In the genomic region with DNA sequence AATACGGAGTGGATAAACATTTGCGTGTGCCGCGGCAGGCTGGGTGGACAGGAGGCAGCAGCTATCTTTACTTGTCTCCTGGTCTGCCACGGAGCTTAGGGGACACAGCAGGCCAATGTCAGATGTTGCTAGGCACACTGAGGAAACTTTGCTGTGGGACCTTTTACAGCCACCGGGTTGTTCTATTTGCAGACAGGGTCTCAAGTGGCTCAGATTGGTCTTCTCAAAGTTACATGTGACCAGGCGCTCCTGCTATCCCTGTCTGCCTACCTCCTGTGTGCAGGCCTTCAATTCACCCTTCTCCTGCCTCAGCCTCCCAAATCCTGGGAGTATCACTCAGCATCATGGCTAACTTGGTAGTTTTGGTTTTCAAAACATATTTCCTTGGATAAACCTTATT, we compare ENCODE assay signal across 19 mouse cellular contexts. TPM values are rescaled to one million over a fixed set of nuclear protein-coding genes. Genes with fewer than 3 reads are reported as not detected.
DNase-seq lines count a peak whose midpoint lies in the region; ATAC-seq lines count a peak whose summit lies in the region.
"Had no signal": no experiment of that assay in that cellular context is flagged by ENCODE, and none has a peak within 500 bp of the region (broad histone marks: within the 10 kb centered on the region; RNA-seq: fewer than 3 reads in every experiment).

No protein-coding gene starts in this region.

- H3K36me3 ChIP-seq in heart, embryonic 11.5 days (ENCODE audit: control insufficient read depth, insufficient read depth, low read length), result no peaks in the 10 kb centered on the region
- H3K36me3 ChIP-seq in heart, embryonic 15.5 days, result no peaks in the 10 kb centered on the region
- H3K36me3 ChIP-seq: embryonic facial prominence, embryonic 12.5 days; forebrain, embryonic 15.5 days; hindbrain, embryonic 15.5 days; kidney, embryonic 15.5 days had no signal

- H3K4me1 ChIP-seq in heart, embryonic 11.5 days (ENCODE audit: control insufficient read depth, insufficient read depth, low read length), result peaks cover 13% of the 10 kb centered on the region
- peaks cover 39% of the 10 kb centered on the region for H3K4me1 ChIP-seq in heart, embryonic 15.5 days (replicated peaks)

- no peak overlapping the region; the same call in 1 of the 2 replicates for H3K4me2 ChIP-seq in heart, embryonic 11.5 days
- no peak overlapping the region for H3K4me2 ChIP-seq in heart, embryonic 15.5 days
- H3K4me2 ChIP-seq: embryonic facial prominence, embryonic 12.5 days; forebrain, embryonic 15.5 days; hindbrain, embryonic 15.5 days; kidney, embryonic 15.5 days had no signal

- 47% methylated on average over 7 of the region's 7 CpGs for WGBS in heart, embryonic 11.5 days (ENCODE audit: insufficient replicate concordance)
- 42% methylated on average over 7 of the region's 7 CpGs for WGBS in heart, embryonic 15.5 days

- peak; percentile 32 for DNase-seq in gastrocnemius, adult 18-20 months (ENCODE audit: low spot score)
- no peak for DNase-seq in gastrocnemius, postnatal 25 days
- DNase-seq in heart, postnatal 4 days, result no peak
- no peak for DNase-seq in heart, adult 8-10 months (ENCODE audit: low spot score)
- DNase-seq in kidney, postnatal 4 days, result no peak
- DNase-seq: adrenal gland, postnatal 10 days; B cell, adult 2 months; cerebellum, adult 11-12 months; cerebellum, adult 9-10 months; cerebellum, postnatal 25 days; gastrocnemius, postnatal 14 days had no signal

- peaks cover 4% of the 10 kb centered on the region; the same call in 1 of the 2 replicates for H3K27me3 ChIP-seq in heart, embryonic 11.5 days (ENCODE audit: control insufficient read depth, insufficient read depth, low read length)
- H3K27me3 ChIP-seq in heart, embryonic 15.5 days, result 0 out of 2 replicates have a peak, but pooled peaks cover 4% of the 10 kb centered on the region
- H3K27me3 ChIP-seq: forebrain, embryonic 15.5 days; hindbrain, embryonic 15.5 days; kidney, embryonic 15.5 days had no signal

- 0 out of 2 replicates have a peak overlapping the region, but pooled peaks have one; percentile 12 for H3K27ac ChIP-seq in heart, embryonic 11.5 days (ENCODE audit: low read depth, low read length)
- peak overlapping the region; percentile 60 for H3K27ac ChIP-seq in heart, embryonic 15.5 days
- H3K27ac ChIP-seq: embryonic facial prominence, embryonic 12.5 days; forebrain, embryonic 15.5 days; hindbrain, embryonic 15.5 days; kidney, embryonic 15.5 days had no signal

- no peak overlapping the region for H3K4me3 ChIP-seq in heart, embryonic 11.5 days (ENCODE audit: low read depth, low read length)
- no peak overlapping the region for H3K4me3 ChIP-seq in heart, embryonic 15.5 days
- H3K4me3 ChIP-seq: embryonic facial prominence, embryonic 12.5 days; forebrain, embryonic 15.5 days; hindbrain, embryonic 15.5 days; kidney, embryonic 15.5 days had no signal

- no peak overlapping the region for H3K9ac ChIP-seq in heart, embryonic 11.5 days (ENCODE audit: low read depth, low read length)
- H3K9ac ChIP-seq in heart, embryonic 15.5 days, result no peak overlapping the region
- H3K9ac ChIP-seq: embryonic facial prominence, embryonic 12.5 days; forebrain, embryonic 15.5 days; hindbrain, embryonic 15.5 days; kidney, embryonic 15.5 days had no signal

- H3K9me3 ChIP-seq in heart, embryonic 11.5 days (replicated peaks; ENCODE audit: control insufficient read depth, low read length), result no peaks in the 10 kb centered on the region
- H3K9me3 ChIP-seq in heart, embryonic 15.5 days (replicated peaks), result no peaks in the 10 kb centered on the region
- H3K9me3 ChIP-seq: forebrain, embryonic 15.5 days; hindbrain, embryonic 15.5 days had no signal

- no peak for ATAC-seq in heart, embryonic 11.5 days (replicated peaks; ENCODE audit: insufficient number of reproducible peaks, low FRiP score, low TSS enrichment)
- ATAC-seq in heart, embryonic 15.5 days (replicated peaks; ENCODE audit: insufficient number of reproducible peaks, insufficient read depth, low FRiP score, low read depth), result no peak; the same call in 1 of the 2 replicates
- ATAC-seq: CD4-positive, CD25-positive, alpha-beta regulatory T cell, adult 4 months; forebrain, embryonic 15.5 days; intestine, embryonic 16.5 days had no signal

RNA-seq across cellular contexts. Expression of gene Sync, which starts 8.6 kb away (rescaled TPM):
- 10 to 100 TPM; 49.2 to 49.5 TPM for total RNA-seq in gastrocnemius, adult 18-20 months (2021)
- 10 to 100 TPM; 40.2 to 44.7 TPM for total RNA-seq in gastrocnemius, postnatal 25 days (2021)
- polyA plus RNA-seq in heart, embryonic 11.5 days (2014; fragmentation: Nextera tagmentation; extraction: Ambion mirVana), result 0.56 and 1.2 TPM in 2 replicates
- total RNA-seq in heart, postnatal 4 days (2021), result 1 to 10 TPM; 8.7 to 9.5 TPM
- 2.1 and 2.3 TPM in 2 replicates for polyA plus RNA-seq in heart, embryonic 15.5 days (2015; fragmentation: Nextera tagmentation; extraction: Ambion mirVana)
- 10 to 100 TPM; 19.5 to 31.7 (median 25.4) TPM for total RNA-seq in heart, adult 8-10 months (2022)

RNA-seq across cellular contexts. Expression of gene C77080, which starts 34.9 kb away (rescaled TPM):
- 1 to 10 TPM; 1.4 to 1.8 TPM for total RNA-seq in gastrocnemius, adult 18-20 months (2021)
- total RNA-seq in gastrocnemius, postnatal 25 days (2021), result 1 to 10 TPM; 1.3 to 2.0 TPM
- polyA plus RNA-seq in heart, embryonic 11.5 days (2014; fragmentation: Nextera tagmentation; extraction: Ambion mirVana), result 0.76 and 1.5 TPM in 2 replicates
- total RNA-seq in heart, postnatal 4 days (2021), result 1 to 10 TPM; 6.5 to 8.6 TPM
- 1.4 and 3.1 TPM in 2 replicates for polyA plus RNA-seq in heart, embryonic 15.5 days (2015; fragmentation: Nextera tagmentation; extraction: Ambion mirVana)
- total RNA-seq in heart, adult 8-10 months (2022), result 1 to 10 TPM; 2.8 to 4.0 (median 3.2) TPM

RNA-seq across cellular contexts. Expression of gene Rbbp4, which starts 39.1 kb away (rescaled TPM):
- total RNA-seq in gastrocnemius, adult 18-20 months (2021), result 10 to 100 TPM; 34.6 to 45.1 TPM
- 10 to 100 TPM; 41.0 to 50.6 TPM for total RNA-seq in gastrocnemius, postnatal 25 days (2021)
- polyA plus RNA-seq in heart, embryonic 11.5 days (2014; fragmentation: Nextera tagmentation; extraction: Ambion mirVana), result 319 and 337 TPM in 2 replicates
- 100 to 1,000 TPM; 195 to 199 TPM for total RNA-seq in heart, postnatal 4 days (2021)
- polyA plus RNA-seq in heart, embryonic 15.5 days (2015; fragmentation: Nextera tagmentation; extraction: Ambion mirVana), result 262 and 276 TPM in 2 replicates
- 10 to 100 TPM; 57.2 to 73.7 (median 65.6) TPM for total RNA-seq in heart, adult 8-10 months (2022)

RNA-seq across cellular contexts. Expression of gene Zbtb8os, which starts 39.4 kb away (rescaled TPM):
- total RNA-seq in gastrocnemius, adult 18-20 months (2021), result 10 to 100 TPM; 24.9 to 30.2 TPM
- total RNA-seq in gastrocnemius, postnatal 25 days (2021), result 10 to 100 TPM; 23.1 to 24.0 TPM
- polyA plus RNA-seq in heart, embryonic 11.5 days (2014; fragmentation: Nextera tagmentation; extraction: Ambion mirVana), result 54.4 and 56.5 TPM in 2 replicates
- 10 to 100 TPM; 20.6 to 22.2 TPM for total RNA-seq in heart, postnatal 4 days (2021)
- 33.1 and 43.1 TPM in 2 replicates for polyA plus RNA-seq in heart, embryonic 15.5 days (2015; fragmentation: Nextera tagmentation; extraction: Ambion mirVana)
- total RNA-seq in heart, adult 8-10 months (2022), result 10 to 100 TPM; 20.6 to 30.7 (median 27.4) TPM
